ENCODE assay signal across 13 mouse cellular contexts in the genomic region with DNA sequence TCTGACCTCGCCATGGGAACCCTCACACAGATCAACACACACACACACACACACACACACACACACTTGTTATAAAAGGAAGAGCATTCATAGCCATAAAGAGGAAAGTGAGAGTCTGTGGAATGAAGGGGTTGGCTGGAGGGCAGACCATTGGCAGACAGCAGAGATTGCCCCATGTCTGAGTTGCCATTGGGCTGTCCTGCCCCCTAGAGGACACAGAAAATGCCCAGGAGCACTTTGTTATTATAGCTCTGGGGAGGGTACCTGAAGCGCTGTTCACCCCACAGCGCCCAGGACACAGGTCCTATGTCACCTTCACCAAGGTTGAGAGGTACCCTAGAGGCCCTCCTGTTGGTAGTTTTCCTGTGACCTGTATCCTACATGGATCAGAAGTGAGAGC.
DNase-seq lines count a peak whose midpoint lies in the region; ATAC-seq and TF ChIP-seq lines count a peak whose summit lies in the region.
"Had no signal": no experiment of that assay in that cellular context is flagged by ENCODE, and none has a peak within 500 bp of the region (broad histone marks: within the 10 kb centered on the region; RNA-seq: fewer than 3 reads in every experiment).

No protein-coding gene starts in this region.

- TF ChIP-seq POLR2A in ES-Bruce4 (IDR thresholded peaks at IDR 0.05; ENCODE audit: insufficient read depth, low read length), result no peak

- DNase-seq in layer of hippocampus, adult 2 months (ENCODE audit: low spot score in 2 of 2), result no peak
- no peak for DNase-seq in layer of hippocampus, adult 9-11 months
- DNase-seq in c-Kit-positive CD71-positive TER-119-positive erythroid progenitor cells, embryonic 14.5 days (ENCODE audit: low spot score), result peak; percentile 13
- peak; percentile 37 for DNase-seq in naive thymus-derived CD4-positive, alpha-beta T cell, adult 2 months (ENCODE audit: low read depth)
- no peak for DNase-seq in midbrain, postnatal 0 days (ENCODE audit: low spot score)
- DNase-seq in gastrocnemius, postnatal 36 days, result no peak
- no peak for DNase-seq in layer of hippocampus, postnatal 36 days
- DNase-seq: cerebellum, adult 18-20 months; gastrocnemius, postnatal 25 days had no signal

- H3K4me3 ChIP-seq in layer of hippocampus, adult 2 months, result no peak overlapping the region
- H3K4me3 ChIP-seq in ES-Bruce4 (ENCODE audit: low read depth, low read length), result no peak overlapping the region
- H3K4me3 ChIP-seq in midbrain, postnatal 0 days (ENCODE audit: low read depth, low read length), result no peak overlapping the region
- H3K4me3 ChIP-seq: lung, embryonic 15.5 days had no signal

- no peak overlapping the region for H3K4me2 ChIP-seq in midbrain, postnatal 0 days (ENCODE audit: low read depth, low read length, poor library complexity, severe bottlenecking)
- H3K4me2 ChIP-seq: lung, embryonic 15.5 days had no signal

- no peak overlapping the region for H3K27ac ChIP-seq in layer of hippocampus, adult 2 months
- no peak overlapping the region for H3K27ac ChIP-seq in ES-Bruce4 (ENCODE audit: insufficient read depth, low read length)
- H3K27ac ChIP-seq in midbrain, postnatal 0 days (ENCODE audit: low read depth, low read length), result no peak overlapping the region
- H3K27ac ChIP-seq: lung, embryonic 15.5 days had no signal

- no peaks in the 10 kb centered on the region for H3K4me1 ChIP-seq in ES-Bruce4 (ENCODE audit: control insufficient read depth, insufficient read depth, low read length)
- H3K4me1 ChIP-seq in midbrain, postnatal 0 days (ENCODE audit: insufficient read depth, low read length), result no peaks in the 10 kb centered on the region
- H3K4me1 ChIP-seq: lung, embryonic 15.5 days had no signal

- no peak for ATAC-seq in midbrain, postnatal 0 days (ENCODE audit: low FRiP score)
- ATAC-seq: hindbrain, embryonic 16.5 days; Patski had no signal

- TF ChIP-seq CTCF in layer of hippocampus, adult 2 months (conservative IDR thresholded peaks at IDR 0.05), result peak; percentile 49
- peak; percentile 26 for TF ChIP-seq CTCF in ES-Bruce4 (IDR thresholded peaks at IDR 0.05; ENCODE audit: low read depth, low read length)
- TF ChIP-seq CTCF in midbrain, postnatal 0 days (IDR thresholded peaks at IDR 0.05), result no peak

- H3K36me3 ChIP-seq in ES-Bruce4 (ENCODE audit: control insufficient read depth, insufficient read depth, low read length, poor library complexity, severe bottlenecking), result no peaks in the 10 kb centered on the region
- H3K36me3 ChIP-seq in midbrain, postnatal 0 days (ENCODE audit: insufficient read depth, low read length), result no peaks in the 10 kb centered on the region
- H3K36me3 ChIP-seq: lung, embryonic 15.5 days had no signal

- H3K27me3 ChIP-seq in ES-Bruce4 (ENCODE audit: control insufficient read depth, insufficient read depth, low read length, poor library complexity, severe bottlenecking), result no peaks in the 10 kb centered on the region
- H3K27me3 ChIP-seq in midbrain, postnatal 0 days (ENCODE audit: insufficient read depth, low read length), result no peaks in the 10 kb centered on the region
- H3K27me3 ChIP-seq: lung, embryonic 15.5 days; Patski had no signal

- TF ChIP-seq EP300 in ES-Bruce4 (IDR thresholded peaks at IDR 0.05; ENCODE audit: insufficient read depth, low read depth, low read length), result no peak

- H3K9ac ChIP-seq in ES-Bruce4 (ENCODE audit: low read depth, poor library complexity, severe bottlenecking), result no peak overlapping the region
- no peak overlapping the region for H3K9ac ChIP-seq in midbrain, postnatal 0 days (replicated peaks; ENCODE audit: low read length, poor library complexity, severe bottlenecking)
- H3K9ac ChIP-seq: lung, embryonic 15.5 days had no signal

- no peaks in the 10 kb centered on the region for H3K9me3 ChIP-seq in ES-Bruce4 (replicated peaks; ENCODE audit: control insufficient read depth, insufficient read depth, low read length, poor library complexity, severe bottlenecking)
- H3K9me3 ChIP-seq in midbrain, postnatal 0 days (ENCODE audit: low read length), result no peaks in the 10 kb centered on the region
- H3K9me3 ChIP-seq: lung, embryonic 15.5 days had no signal

- 79% methylated on average over 3 of the region's 3 CpGs for WGBS in midbrain, postnatal 0 days

- intact Hi-C loops in gastrocnemius, postnatal 36 days (cut with DNase I), result no loop called here

Comparison
In these comparisons a context has a peak if more than half of its experiments do, and no peak if none do; other contexts are left out.
1. DNase-seq: peak in c-Kit-positive CD71-positive TER-119-positive erythroid progenitor cells, embryonic 14.5 days (single experiment) and naive thymus-derived CD4-positive, alpha-beta T cell, adult 2 months (single experiment); none in layer of hippocampus, adult 2 months (0 of 2), layer of hippocampus, adult 9-11 months (single experiment), midbrain, postnatal 0 days (single experiment), gastrocnemius, postnatal 36 days (0 of 2) and layer of hippocampus, postnatal 36 days (0 of 2).